Mouse (Mus musculus): ENCODE data around the gene Bcl2l11. TPM values are rescaled to one million over a fixed set of nuclear protein-coding genes. Genes with fewer than 3 reads are reported as not detected.

The Bcl2l11 gene
- total and polyA plus RNA-seq, 2 experiments from 2014 or later = 6.7 to 11.2 TPM

GRCm38 (mm10) chr2:128086301-128086886, 39.4 kb upstream of the Bcl2l11 start:
- Histone ChIP-seq H3K9me3 (ENCODE audit: low read length) (no peaks in the 10 kb centered on the region), H3K27me3 (ENCODE audit: insufficient read depth, low read length) (no peaks in the 10 kb centered on the region), H3K4me3 (ENCODE audit: low read depth, low read length) (no peak overlapping the region), H3K9ac (no peak overlapping the region), H3K27ac (ENCODE audit: low read depth, low read length) (no peak overlapping the region), H3K4me1 (ENCODE audit: insufficient read depth) (no peaks in the 10 kb centered on the region), H3K4me2 (ENCODE audit: low read depth) (no peak overlapping the region), H3K36me3 (ENCODE audit: insufficient read depth) (no peaks in the 10 kb centered on the region)
- 64% methylated on average over 14 of the region's 14 CpGs for WGBS
- DNase-seq = no peak
- ATAC-seq = no peak
- TF ChIP-seq CTCF (IDR thresholded peaks at IDR 0.05; ENCODE audit: low read depth) = no peak

DNA sequence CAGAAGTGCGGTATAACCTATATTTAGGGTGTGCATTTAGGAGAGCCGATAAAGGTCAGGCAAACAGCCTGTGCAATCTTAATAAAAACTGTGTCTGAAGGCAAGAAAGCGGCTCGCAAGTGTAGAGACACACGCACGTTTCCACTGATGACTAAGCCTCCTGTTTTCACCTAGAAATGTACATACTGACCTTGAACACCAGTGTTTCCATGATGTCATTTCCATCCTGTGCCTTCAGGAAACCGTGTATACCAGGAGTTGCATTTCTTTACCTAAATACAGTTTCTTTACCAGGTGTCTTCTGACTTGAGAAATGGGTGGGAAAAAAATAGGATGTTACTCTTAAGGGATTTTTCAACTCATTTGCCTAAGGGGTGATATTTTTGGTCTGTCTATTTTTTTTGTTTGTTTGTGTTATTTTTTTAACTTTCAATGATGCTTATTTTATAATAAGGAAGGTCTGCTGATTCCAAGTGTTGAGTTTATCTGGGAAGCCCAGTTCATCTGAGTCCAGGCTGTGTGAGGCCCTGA, 38.8 kb upstream of the Bcl2l11 start:
- Histone ChIP-seq H3K27ac (ENCODE audit: low read depth, low read length) (no peak overlapping the region), H3K36me3 (ENCODE audit: insufficient read depth) (no peaks in the 10 kb centered on the region), H3K4me2 (ENCODE audit: low read depth) (no peak overlapping the region), H3K27me3 (ENCODE audit: insufficient read depth, low read length) (no peaks in the 10 kb centered on the region), H3K9me3 (ENCODE audit: low read length) (no peaks in the 10 kb centered on the region), H3K4me1 (ENCODE audit: insufficient read depth) (no peaks in the 10 kb centered on the region), H3K4me3 (ENCODE audit: low read depth, low read length) (no peak overlapping the region), H3K9ac (no peak overlapping the region)
- WGBS = 87% methylated on average over 7 of the region's 7 CpGs
- ATAC-seq (no peak), DNase-seq (no peak)
- no peak for TF ChIP-seq CTCF (IDR thresholded peaks at IDR 0.05; ENCODE audit: low read depth)

DNA sequence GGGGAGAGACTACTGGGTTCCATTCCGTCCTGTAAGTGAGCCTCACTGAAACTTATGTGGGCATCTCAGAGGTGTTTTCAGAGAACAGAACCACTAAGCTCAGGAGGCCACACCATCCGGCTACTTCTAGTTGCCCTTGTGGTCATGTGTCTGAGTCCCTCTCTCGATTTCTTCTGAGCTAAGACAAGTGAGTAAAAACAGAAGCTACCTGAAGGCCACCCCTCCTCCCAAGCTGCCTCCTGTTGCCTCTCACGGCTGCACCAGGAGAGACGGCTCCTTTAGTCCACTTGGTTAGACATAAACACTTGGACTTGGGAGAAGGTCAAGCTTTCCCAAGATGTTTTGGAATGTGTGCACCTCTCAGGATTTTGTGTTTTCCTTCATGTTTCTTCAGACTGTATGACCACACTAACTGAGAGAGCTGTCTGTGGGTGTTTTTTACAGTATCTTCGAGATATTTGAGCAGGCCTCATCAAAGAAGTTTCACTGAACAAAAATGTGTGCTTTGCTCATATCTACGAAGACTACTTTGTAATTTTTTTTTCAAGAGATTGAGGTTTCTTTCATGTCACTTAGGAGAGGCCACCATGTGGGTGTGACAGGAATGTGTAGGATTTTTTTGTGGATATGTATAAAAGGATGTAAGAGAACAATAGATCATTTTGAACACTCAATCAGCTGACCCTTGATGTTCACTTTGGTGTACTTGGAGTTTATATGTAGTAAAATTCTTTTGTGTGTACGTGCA, 37.9 kb upstream of the Bcl2l11 start:
- Histone ChIP-seq H3K9ac (no peak overlapping the region), H3K27me3 (ENCODE audit: insufficient read depth, low read length) (no peaks in the 10 kb centered on the region), H3K27ac (ENCODE audit: low read depth, low read length) (no peak overlapping the region), H3K9me3 (ENCODE audit: low read length) (no peaks in the 10 kb centered on the region), H3K4me2 (ENCODE audit: low read depth) (no peak overlapping the region), H3K4me1 (ENCODE audit: insufficient read depth) (no peaks in the 10 kb centered on the region), H3K4me3 (ENCODE audit: low read depth, low read length) (no peak overlapping the region), H3K36me3 (ENCODE audit: insufficient read depth) (no peaks in the 10 kb centered on the region)
- TF ChIP-seq CTCF (IDR thresholded peaks at IDR 0.05; ENCODE audit: low read depth) = no peak
- ATAC-seq = no peak
- no peak for DNase-seq
- WGBS = 90% methylated on average over 8 of the region's 8 CpGs

DNA sequence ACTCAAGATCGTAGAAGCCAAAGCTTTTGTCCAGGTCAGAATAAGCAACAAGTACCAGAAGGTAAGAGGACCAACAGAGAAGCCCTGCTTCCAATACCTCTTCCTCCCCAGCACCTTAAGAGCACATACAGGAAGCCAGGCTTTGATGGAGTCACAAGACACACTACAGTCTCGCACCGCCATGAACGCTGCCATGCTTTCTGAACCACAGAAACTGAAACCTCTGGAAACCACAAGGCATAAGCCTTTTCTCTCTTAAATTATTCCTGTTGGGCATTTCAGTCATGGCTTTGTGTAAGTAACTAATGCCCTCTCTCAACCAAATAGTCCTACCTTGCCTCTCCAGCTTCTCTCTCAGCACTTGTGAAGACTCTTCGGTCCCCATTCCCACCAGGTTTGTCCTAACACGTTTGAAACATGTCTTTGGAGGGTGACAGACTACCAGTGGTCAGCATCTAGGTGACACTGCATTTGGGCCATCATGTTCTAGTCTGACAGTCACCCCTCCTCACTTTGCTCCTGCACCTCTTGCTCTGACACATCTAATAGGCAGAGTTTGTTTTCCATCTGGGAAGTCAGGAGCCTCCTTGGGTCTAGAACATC, 35.5 kb upstream of the Bcl2l11 start:
- ATAC-seq (no peak), DNase-seq (no peak)
- H3K9ac ChIP-seq = no peak overlapping the region
- H3K27ac ChIP-seq (ENCODE audit: low read depth, low read length) = no peak overlapping the region
- H3K4me3 ChIP-seq (ENCODE audit: low read depth, low read length) = no peak overlapping the region
- no peaks in the 10 kb centered on the region for H3K27me3 ChIP-seq (ENCODE audit: insufficient read depth, low read length)
- H3K4me2 ChIP-seq (ENCODE audit: low read depth) = no peak overlapping the region
- no peaks in the 10 kb centered on the region for H3K4me1 ChIP-seq (ENCODE audit: insufficient read depth)
- H3K36me3 ChIP-seq (ENCODE audit: insufficient read depth) = no peaks in the 10 kb centered on the region
- 91% methylated on average over 6 of the region's 6 CpGs for WGBS
- TF ChIP-seq CTCF (IDR thresholded peaks at IDR 0.05; ENCODE audit: low read depth) = no peak
- no peaks in the 10 kb centered on the region for H3K9me3 ChIP-seq (ENCODE audit: low read length)

GRCm38 (mm10) chr2:128091431-128092369, 34.1 kb upstream of the Bcl2l11 start:
- Histone ChIP-seq H3K4me1 (ENCODE audit: insufficient read depth) (no peaks in the 10 kb centered on the region), H3K36me3 (ENCODE audit: insufficient read depth) (no peaks in the 10 kb centered on the region), H3K4me3 (ENCODE audit: low read depth, low read length) (no peak overlapping the region), H3K9ac (no peak overlapping the region), H3K4me2 (ENCODE audit: low read depth) (no peak overlapping the region), H3K27ac (ENCODE audit: low read depth, low read length) (no peak overlapping the region), H3K27me3 (ENCODE audit: insufficient read depth, low read length) (no peaks in the 10 kb centered on the region), H3K9me3 (ENCODE audit: low read length) (no peaks in the 10 kb centered on the region)
- WGBS = 44% methylated on average over 11 of the region's 11 CpGs
- no peak for TF ChIP-seq CTCF (IDR thresholded peaks at IDR 0.05; ENCODE audit: low read depth)
- ATAC-seq (no peak), DNase-seq (no peak)

- no peaks in the 10 kb centered on the region for H3K9me3 ChIP-seq (ENCODE audit: low read length)
- 78% methylated on average over 2 of the region's 2 CpGs for WGBS
- DNase-seq = no peak
- H3K27me3 ChIP-seq (ENCODE audit: insufficient read depth, low read length) = no peaks in the 10 kb centered on the region
- ATAC-seq = no peak
- H3K4me2 ChIP-seq (ENCODE audit: low read depth) = no peak overlapping the region
- H3K4me1 ChIP-seq (ENCODE audit: insufficient read depth) = no peaks in the 10 kb centered on the region
- H3K4me3 ChIP-seq (ENCODE audit: low read depth, low read length) = no peak overlapping the region
- TF ChIP-seq CTCF (IDR thresholded peaks at IDR 0.05; ENCODE audit: low read depth) = no peak
- H3K9ac ChIP-seq = no peak overlapping the region
- H3K27ac ChIP-seq (ENCODE audit: low read depth, low read length) = no peak overlapping the region
- no peaks in the 10 kb centered on the region for H3K36me3 ChIP-seq (ENCODE audit: insufficient read depth)
Observed at GRCm38 (mm10) chr2:128092451-128092850, 33.4 kb upstream of the Bcl2l11 start.

Data from forebrain, postnatal 0 days (tissue).